Mouse (Mus musculus) E14TG2a.4 (cell line): ENCODE results near the gene Lamp1.

Source experiments
- H3K27me3 ChIP-seq: 2 replicates; pipeline ENCODE4 v1.6.1; 2014; ENCODE audit warnings: low read length, control low read depth; ENCODE audit not compliant: insufficient read depth
- H3K36me3 ChIP-seq: 2 replicates; pipeline ENCODE4 v1.6.1; 2014; ENCODE audit warnings: low read length, control low read depth; ENCODE audit not compliant: insufficient read depth
- H3K4me1 ChIP-seq: replicated peaks from 2 replicates; pipeline ENCODE4 v1.6.1; 2014; ENCODE audit warnings: low read depth, low read length, control low read depth
- H3K4me3 ChIP-seq: replicated peaks from 2 replicates; pipeline ENCODE4 v1.5.1; 2014; ENCODE audit warnings: mild to moderate bottlenecking, low read length
- H3K9me3 ChIP-seq: 2 replicates; pipeline ENCODE4 v1.6.1; 2014; ENCODE audit warnings: low read length, control low read depth
- CTCF ChIP-seq: conservative IDR thresholded peaks from 2 replicates; pipeline ENCODE4 v1.5.1; 2014; ENCODE audit warnings: low read length
- NANOG ChIP-seq: IDR thresholded peaks from 2 replicates; pipeline ENCODE4 v1.6.1; 2014; ENCODE audit warnings: borderline replicate concordance, low read length, mixed read lengths
- POU5F1 ChIP-seq: IDR thresholded peaks from 2 replicates; pipeline ENCODE4 v1.6.1; 2014; ENCODE audit warnings: low read length, borderline replicate concordance

Gene Lamp1

GRCm38 (mm10) chr8:13186819-13187218, 27.9 kb downstream of the Lamp1 start:
- peaks cover 99% of the 10 kb centered on the region for H3K36me3 ChIP-seq
- H3K4me3 ChIP-seq: no peak overlapping the region
- no peaks in the 10 kb centered on the region for H3K9me3 ChIP-seq
- no peaks in the 10 kb centered on the region for H3K27me3 ChIP-seq
- H3K4me1 ChIP-seq: peaks cover 62% of the 10 kb centered on the region
- TF ChIP-seq CTCF (no peak), POU5F1 (no peak), NANOG (no peak)

GRCm38 (mm10) chr8:13187229-13187628, 28.3 kb downstream of the Lamp1 start:
- Histone ChIP-seq H3K27me3 (no peaks in the 10 kb centered on the region), H3K4me3 (no peak overlapping the region), H3K4me1 (peaks cover 62% of the 10 kb centered on the region), H3K36me3 (peaks cover 99% of the 10 kb centered on the region), H3K9me3 (no peaks in the 10 kb centered on the region)
- TF ChIP-seq CTCF: no peak
- TF ChIP-seq POU5F1: no peak
- TF ChIP-seq NANOG: no peak

GRCm38 (mm10) chr8:13187638-13188037, 28.7 kb downstream of the Lamp1 start:
- TF ChIP-seq POU5F1 (no peak), NANOG (no peak), CTCF (no peak)
- Histone ChIP-seq H3K9me3 (no peaks in the 10 kb centered on the region), H3K27me3 (no peaks in the 10 kb centered on the region), H3K4me1 (peaks cover 62% of the 10 kb centered on the region), H3K4me3 (no peak overlapping the region), H3K36me3 (peaks cover 99% of the 10 kb centered on the region)

- peaks cover 66% of the 10 kb centered on the region for H3K4me1 ChIP-seq
- H3K9me3 ChIP-seq: no peaks in the 10 kb centered on the region
- H3K27me3 ChIP-seq: no peaks in the 10 kb centered on the region
- no peak for TF ChIP-seq POU5F1
- TF ChIP-seq NANOG: no peak
- no peak for TF ChIP-seq CTCF
- H3K4me3 ChIP-seq: no peak overlapping the region
- H3K36me3 ChIP-seq: peaks cover 99% of the 10 kb centered on the region
Observed at GRCm38 (mm10) chr8:13188052-13188555, 29.1 kb downstream of the Lamp1 start.

GRCm38 (mm10) chr8:13188857-13189256, 29.9 kb downstream of the Lamp1 start:
- no peaks in the 10 kb centered on the region for H3K9me3 ChIP-seq
- H3K36me3 ChIP-seq: peaks cover 97% of the 10 kb centered on the region
- TF ChIP-seq POU5F1 (no peak), CTCF (no peak), NANOG (no peak)
- peaks cover 67% of the 10 kb centered on the region for H3K4me1 ChIP-seq
- H3K4me3 ChIP-seq: no peak overlapping the region
- no peaks in the 10 kb centered on the region for H3K27me3 ChIP-seq

GRCm38 (mm10) chr8:13190235-13190634, 31.3 kb downstream of the Lamp1 start:
- TF ChIP-seq CTCF: no peak
- TF ChIP-seq NANOG: no peak
- TF ChIP-seq POU5F1: no peak
- Histone ChIP-seq H3K4me1 (peaks cover 79% of the 10 kb centered on the region), H3K27me3 (no peaks in the 10 kb centered on the region), H3K9me3 (no peaks in the 10 kb centered on the region), H3K36me3 (peaks cover 84% of the 10 kb centered on the region), H3K4me3 (peak overlapping the region; percentile 43)

- TF ChIP-seq NANOG: no peak
- no peak for TF ChIP-seq CTCF
- no peak for TF ChIP-seq POU5F1
- no peaks in the 10 kb centered on the region for H3K9me3 ChIP-seq
- H3K36me3 ChIP-seq: peaks cover 72% of the 10 kb centered on the region
- H3K4me1 ChIP-seq: peaks cover 93% of the 10 kb centered on the region
- peak overlapping the region; percentile 48 for H3K4me3 ChIP-seq
- H3K27me3 ChIP-seq: no peaks in the 10 kb centered on the region
Observed at GRCm38 (mm10) chr8:13194818-13195217, 35.9 kb downstream of the Lamp1 start.

- TF ChIP-seq NANOG (no peak), CTCF (no peak), POU5F1 (no peak)
- H3K36me3 ChIP-seq: peaks cover 46% of the 10 kb centered on the region
- no peaks in the 10 kb centered on the region for H3K27me3 ChIP-seq
- H3K4me1 ChIP-seq: peaks cover 80% of the 10 kb centered on the region
- no peaks in the 10 kb centered on the region for H3K9me3 ChIP-seq
- H3K4me3 ChIP-seq: no peak overlapping the region
Observed at GRCm38 (mm10) chr8:13197493-13197892, 38.5 kb downstream of the Lamp1 start.
